Mouse (Mus musculus) fat pad, adult 2 months (tissue): ENCODE measurements around the gene Ercc6.

ENCODE experiments used
- DNase-seq: peaks from one replicate; pipeline ENCODE4 v3.0.0-alpha.2; 2011; ENCODE audit warnings: low read depth, low spot score; ENCODE audit errors: extremely low read depth

Ercc6 gene

DNA sequence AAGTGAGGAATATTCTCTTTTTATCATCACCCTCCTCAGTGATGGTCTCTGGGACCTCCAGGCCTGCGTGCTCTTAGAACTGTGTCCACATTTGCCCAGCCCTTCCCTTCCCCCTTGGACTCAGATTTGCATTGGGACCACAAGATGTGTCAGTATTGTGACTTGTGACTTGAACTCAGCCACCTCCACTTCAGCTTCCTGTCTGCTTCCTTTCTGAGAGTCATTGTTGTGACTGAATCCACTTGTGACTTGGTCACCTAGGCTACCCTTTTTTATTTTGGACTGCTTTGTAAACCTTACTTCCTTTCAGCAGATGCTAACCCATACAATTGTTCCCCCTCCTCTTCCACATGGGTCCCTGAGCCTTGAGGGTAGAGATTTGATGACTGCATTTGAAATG lies 2.8 kb downstream of the Ercc6 start:
- no peak for DNase-seq

- DNase-seq, result no peak
Observed at GRCm38 (mm10) chr14:32518543-32518942, 5.2 kb downstream of the Ercc6 start.

GRCm38 (mm10) chr14:32520400-32520926 lies 7.1 kb downstream of the Ercc6 start:
- no peak for DNase-seq

- no peak for DNase-seq
Observed at GRCm38 (mm10) chr14:32522336-32522735, 9.0 kb downstream of the Ercc6 start.

DNA sequence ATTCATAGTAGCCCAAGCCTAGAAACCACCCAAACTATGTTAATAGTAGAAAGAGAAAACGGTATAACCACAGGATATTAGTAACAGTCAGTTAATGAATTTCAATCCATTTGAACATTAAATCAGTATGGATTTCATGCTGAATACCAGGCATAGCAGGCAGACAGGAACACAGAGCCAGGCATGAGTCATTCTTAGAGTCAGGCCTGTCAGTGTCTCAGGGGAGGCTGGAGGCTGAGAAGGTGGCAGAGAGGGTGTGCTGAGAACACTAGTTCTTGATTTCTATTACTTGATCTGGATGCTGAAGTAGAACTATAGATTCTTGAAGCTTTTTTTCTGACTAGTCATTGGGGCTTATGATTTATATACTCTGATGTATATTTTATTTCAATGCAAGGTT lies 10.8 kb downstream of the Ercc6 start:
- no peak for DNase-seq

DNA sequence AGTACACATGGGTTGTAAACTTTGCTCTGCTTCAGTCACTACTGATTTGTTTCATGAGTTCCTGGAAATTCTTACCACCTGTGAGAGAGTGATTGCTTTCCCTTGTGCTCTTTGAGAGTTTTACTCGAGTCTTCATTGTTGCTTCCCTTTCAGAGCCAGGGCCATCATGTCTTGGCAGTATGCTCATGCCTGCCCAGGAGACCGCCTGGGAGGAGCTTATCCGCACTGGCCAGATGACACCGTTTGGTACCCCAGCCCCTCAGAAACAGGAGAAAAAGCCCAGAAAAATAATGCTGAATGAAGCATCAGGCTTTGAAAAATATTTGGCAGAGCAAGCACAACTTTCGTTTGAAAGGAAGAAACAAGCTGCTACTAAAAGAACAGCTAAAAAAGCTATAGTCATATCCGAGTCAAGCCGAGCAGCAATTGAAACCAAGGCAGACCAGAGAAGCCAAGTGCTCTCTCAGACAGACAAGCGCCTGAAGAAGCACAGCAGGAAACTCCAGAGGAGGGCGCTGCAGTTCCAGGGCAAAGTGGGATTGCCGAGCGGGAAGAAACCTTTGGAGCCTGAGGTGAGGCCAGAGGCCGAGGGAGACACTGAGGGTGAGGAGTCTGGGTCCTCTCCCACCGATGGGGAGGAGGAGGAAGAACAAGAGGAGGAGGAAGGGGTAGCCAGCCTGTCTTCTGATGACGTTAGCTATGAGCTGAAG lies 12.8 kb downstream of the Ercc6 start:
- DNase-seq, result no peak

DNA sequence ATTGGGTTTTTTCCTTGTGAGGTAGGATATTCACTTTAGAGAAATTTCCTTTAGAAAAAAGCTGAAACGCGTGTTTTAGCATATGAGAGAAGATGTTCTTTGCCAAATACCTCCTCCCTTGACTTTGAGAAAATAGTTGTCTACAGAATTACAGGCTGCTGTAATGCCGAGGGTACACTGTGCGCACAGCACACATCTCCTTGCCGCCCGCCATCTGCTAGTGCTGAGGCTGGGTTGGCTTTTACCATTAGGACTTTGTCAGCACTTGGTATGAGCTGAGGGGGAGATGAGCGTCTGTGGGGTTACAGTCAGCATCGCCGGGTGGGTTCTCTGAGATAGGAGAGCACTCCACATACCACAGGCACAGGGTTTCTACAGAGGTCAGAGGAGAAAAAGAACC lies 13.9 kb downstream of the Ercc6 start:
- no peak for DNase-seq

DNA sequence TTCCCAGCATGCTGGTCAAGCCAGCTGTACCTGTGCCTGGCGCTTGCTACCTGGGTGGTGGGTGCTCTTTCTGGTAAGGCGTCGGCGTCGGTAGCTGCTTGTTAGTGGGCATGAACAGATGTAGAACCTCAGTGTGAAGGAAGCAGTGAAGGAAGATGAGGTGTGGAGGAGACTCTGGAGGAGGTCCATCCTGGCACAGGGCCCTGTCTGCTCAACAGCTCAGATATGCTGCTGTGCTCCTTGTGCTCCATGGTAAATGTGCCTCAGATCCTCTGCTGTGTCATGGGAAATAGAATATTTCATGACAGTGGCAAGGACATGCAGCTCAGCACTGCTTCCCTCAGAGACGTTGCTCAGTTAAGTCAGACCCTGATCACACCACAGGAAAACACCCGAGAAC lies 15.7 kb downstream of the Ercc6 start:
- no peak for DNase-seq

DNA sequence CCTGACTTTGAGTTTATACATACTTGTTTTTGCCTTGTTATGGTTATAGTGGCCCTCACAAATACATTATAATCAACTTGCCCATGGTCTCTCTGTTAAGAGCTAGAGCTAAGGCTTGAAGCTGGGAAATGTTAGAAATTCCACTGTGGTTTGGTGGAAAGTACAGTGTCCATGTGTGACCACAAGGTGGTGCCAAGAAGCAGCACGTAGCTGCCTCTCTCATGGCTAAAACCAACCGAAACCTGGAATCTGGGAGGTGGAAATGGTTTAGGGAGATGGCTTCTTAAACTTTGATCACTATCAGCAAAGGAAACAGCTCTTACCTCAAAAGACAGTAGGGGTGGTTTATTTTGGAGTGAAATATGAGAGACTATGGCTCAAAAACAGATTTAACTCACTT lies 17.6 kb downstream of the Ercc6 start:
- DNase-seq, result no peak

DNA sequence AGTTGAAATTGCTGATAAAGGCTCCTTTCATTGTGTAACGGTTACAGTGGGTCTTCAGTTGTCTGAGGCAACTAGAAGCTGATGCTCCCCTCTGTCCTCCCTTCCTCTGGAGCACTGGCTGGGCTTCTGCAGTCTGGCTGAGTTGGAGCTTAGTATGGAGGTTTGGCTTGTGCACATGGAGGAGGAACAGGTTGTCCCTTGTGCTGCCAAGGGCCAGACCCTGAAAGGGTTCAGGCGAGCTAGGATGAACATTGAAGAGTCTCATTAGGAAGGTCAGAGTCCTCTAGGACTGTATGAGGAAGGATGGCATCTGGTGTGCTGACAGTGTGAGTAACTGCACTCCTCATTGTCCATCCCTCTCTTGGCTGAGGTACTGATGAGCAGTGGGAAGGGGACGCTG lies 18.1 kb downstream of the Ercc6 start:
- DNase-seq, result no peak

GRCm38 (mm10) chr14:32532381-32533147 lies 19.2 kb downstream of the Ercc6 start:
- DNase-seq, result no peak

DNA sequence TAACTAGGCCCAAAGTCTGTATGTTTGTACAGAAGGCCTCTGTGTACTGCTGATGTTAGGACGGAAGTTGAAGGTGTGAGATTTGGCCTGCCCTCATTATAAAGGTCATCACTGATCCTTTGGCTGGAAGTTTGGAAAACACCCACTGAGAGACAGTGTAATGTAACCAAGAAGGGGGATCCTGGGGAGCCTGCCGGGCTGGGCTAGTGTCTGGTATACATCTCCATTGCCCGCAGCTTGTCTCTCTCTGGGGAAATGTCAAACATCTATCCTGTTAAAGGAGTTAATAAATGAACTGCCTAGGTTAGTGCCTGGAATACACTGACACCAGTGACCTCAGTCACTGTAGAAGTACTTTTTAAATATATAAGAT lies 19.8 kb downstream of the Ercc6 start:
- DNase-seq, result no peak

DNA sequence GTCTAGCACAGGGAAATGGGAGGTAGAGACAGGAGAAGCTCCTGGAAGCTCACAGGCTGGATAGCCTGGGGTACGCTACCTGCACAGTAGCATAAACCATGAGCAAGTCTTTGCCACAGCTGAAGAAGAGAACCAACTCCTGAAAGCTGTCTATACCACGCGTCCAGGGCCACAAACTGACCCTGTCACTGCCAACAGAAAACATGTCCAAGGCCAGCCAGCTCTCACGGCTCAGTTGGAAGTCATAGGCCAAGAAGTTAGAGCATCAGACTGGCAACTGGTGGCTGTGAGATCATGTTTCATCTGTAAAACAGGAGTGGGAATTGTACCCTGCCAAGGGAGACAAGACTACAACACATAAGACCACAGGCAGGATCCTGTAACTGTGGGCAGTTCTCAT lies 20.3 kb downstream of the Ercc6 start:
- DNase-seq, result no peak

DNA sequence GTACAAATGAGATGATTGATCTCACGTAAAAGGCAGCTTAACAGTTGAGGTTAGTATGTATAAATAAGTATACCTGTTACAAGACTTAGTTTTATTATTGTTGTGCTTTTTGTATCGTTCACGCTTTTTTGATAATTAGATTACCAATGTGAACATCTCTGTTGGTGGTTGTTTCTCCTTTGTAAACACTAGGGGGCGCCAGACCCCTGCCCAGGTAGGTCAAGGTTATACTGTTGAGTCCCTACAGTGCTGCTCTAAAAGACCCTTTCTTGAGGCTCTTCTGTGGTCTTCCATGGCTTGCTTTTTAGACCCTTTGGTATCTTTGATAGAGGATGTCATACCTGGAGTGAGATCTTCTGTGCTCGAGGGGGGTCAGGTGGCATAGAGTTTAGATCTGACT lies 20.8 kb downstream of the Ercc6 start:
- no peak for DNase-seq

DNA sequence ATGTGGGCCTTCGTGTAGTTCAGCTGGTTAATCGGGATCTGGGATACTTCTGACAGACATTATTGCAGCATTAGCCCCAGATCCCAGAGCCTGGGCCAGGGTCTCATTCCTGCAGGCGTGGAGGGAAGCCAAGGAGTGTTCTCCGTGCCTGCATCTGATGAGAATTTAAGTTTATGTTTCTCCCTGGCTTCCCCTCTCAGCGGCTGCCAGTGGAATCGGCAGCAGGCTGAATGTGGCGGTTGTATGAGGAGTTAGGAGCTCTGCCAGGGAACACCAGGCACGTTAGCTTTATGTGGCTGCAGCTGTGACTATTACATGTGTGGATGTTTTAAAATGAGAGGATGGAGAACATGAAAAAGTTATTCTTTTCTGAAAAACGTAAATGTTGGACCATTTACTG lies 23.4 kb downstream of the Ercc6 start:
- no peak for DNase-seq

- no peak for DNase-seq
Observed at GRCm38 (mm10) chr14:32538115-32538514, 24.8 kb downstream of the Ercc6 start.

GRCm38 (mm10) chr14:32543075-32543474 lies 29.8 kb downstream of the Ercc6 start:
- no peak for DNase-seq

- no peak for DNase-seq
Observed at GRCm38 (mm10) chr14:32546676-32547075, 33.4 kb downstream of the Ercc6 start.

DNA sequence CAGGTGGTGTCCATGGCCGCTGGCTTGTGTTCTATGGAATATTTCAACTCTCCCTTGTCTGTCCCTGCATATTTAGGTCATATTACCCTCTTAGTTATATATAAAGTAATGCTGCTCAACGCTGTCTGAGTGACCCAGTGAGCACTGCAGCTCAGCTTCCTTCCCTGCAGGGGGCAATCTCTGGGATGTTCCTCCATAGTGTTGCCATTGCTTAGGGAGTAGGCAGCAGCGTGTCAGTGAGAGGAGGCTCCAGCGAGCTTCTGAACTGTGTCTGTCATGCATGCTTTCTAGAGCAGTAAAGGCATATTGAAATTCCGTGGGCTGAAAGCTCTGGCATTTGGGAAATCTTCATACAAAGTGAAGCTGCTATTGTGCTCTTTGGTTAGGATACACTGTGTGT lies 38.5 kb downstream of the Ercc6 start:
- DNase-seq, result no peak

DNA sequence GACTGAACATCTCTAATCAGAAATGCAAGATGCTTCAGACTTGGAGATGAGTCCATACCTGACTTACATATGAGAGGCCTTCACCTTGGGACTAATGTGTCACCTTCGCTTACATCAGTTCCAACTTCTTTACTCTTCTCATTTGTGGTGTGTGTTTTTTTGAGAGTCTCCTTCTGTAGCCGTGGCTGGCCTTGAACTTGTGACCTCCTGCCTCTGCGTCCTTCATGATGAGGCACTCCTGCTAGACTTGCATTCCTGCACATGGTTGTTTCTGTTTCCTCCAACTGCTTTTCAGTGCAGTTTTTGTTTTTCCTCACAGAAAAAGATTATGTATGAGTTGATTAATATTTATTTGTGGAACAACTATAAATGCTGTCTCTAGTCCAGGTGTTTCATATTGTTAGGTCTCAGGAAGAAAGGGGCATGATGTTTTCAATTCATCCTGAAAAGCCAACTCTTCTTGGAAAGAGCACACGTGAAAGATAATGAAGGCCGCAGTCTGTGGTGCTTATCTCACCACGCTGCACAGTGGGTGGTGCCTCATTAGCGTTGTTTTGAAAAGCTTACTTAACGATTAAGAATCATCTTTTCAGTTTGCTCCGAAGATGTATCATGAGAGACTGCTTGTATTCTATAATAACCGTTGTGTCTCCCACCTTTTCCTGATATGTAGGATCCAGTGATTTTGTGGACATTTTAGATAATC lies 40.0 kb downstream of the Ercc6 start:
- no peak for DNase-seq

- no peak for DNase-seq
Observed at GRCm38 (mm10) chr14:32554860-32555526, 41.7 kb downstream of the Ercc6 start.
